Mouse (Mus musculus) liver (tissue): ENCODE measurements around the gene Glce.

Experiments used
- DNase-seq: peaks from one replicate; pipeline ENCODE4 v3.0.0-alpha.2; 2020; ENCODE audit warnings: mixed read lengths

Gene Glce

GRCm38 (mm10) chr9:62122508-62123215 lies at the start of gene Glce:
TSS of gene Glce (minus strand) at chr9:62122655.
- peak; percentile 97 for DNase-seq

- no peak for DNase-seq
These were observed 49.8 kb upstream of the Glce start for GRCm38 (mm10) chr9:62172239-62172638.

- no peak for DNase-seq
These were observed 48.5 kb upstream of the Glce start for GRCm38 (mm10) chr9:62170921-62171320.

- DNase-seq: no peak
These were observed 44.2 kb upstream of the Glce start for GRCm38 (mm10) chr9:62166621-62167020.

- no peak for DNase-seq
These were observed 43.7 kb upstream of the Glce start for GRCm38 (mm10) chr9:62166186-62166585.

- no peak for DNase-seq
These were observed 40.4 kb upstream of the Glce start for GRCm38 (mm10) chr9:62162889-62163291.

- DNase-seq: no peak
These were observed 38.3 kb upstream of the Glce start for GRCm38 (mm10) chr9:62160788-62161187.

GRCm38 (mm10) chr9:62158746-62159145 lies 36.3 kb upstream of the Glce start:
- DNase-seq: no peak

- no peak for DNase-seq
These were observed 33.4 kb upstream of the Glce start for GRCm38 (mm10) chr9:62155821-62156220.

GRCm38 (mm10) chr9:62155400-62155799 lies 32.9 kb upstream of the Glce start:
- no peak for DNase-seq

- DNase-seq: no peak
These were observed 32.5 kb upstream of the Glce start for GRCm38 (mm10) chr9:62154956-62155355.

GRCm38 (mm10) chr9:62154551-62154950 lies 32.1 kb upstream of the Glce start:
- DNase-seq: no peak

GRCm38 (mm10) chr9:62153263-62153662 lies 30.8 kb upstream of the Glce start:
- no peak for DNase-seq

GRCm38 (mm10) chr9:62152506-62152905 lies 30.1 kb upstream of the Glce start:
- DNase-seq: no peak

- no peak for DNase-seq
These were observed 22.7 kb upstream of the Glce start for GRCm38 (mm10) chr9:62145198-62145597.

GRCm38 (mm10) chr9:62143428-62143827 lies 21.0 kb upstream of the Glce start:
- DNase-seq: no peak

- DNase-seq: no peak
These were observed 16.6 kb upstream of the Glce start for GRCm38 (mm10) chr9:62139027-62139426.

- peak; percentile 11 for DNase-seq
These were observed 14.8 kb upstream of the Glce start for GRCm38 (mm10) chr9:62137259-62137658.

GRCm38 (mm10) chr9:62132005-62132782 lies 9.7 kb upstream of the Glce start:
- no peak for DNase-seq

- DNase-seq: no peak
These were observed 8.3 kb upstream of the Glce start for GRCm38 (mm10) chr9:62130746-62131145.

- DNase-seq: no peak
These were observed 5.6 kb upstream of the Glce start for GRCm38 (mm10) chr9:62128056-62128455.

- no peak for DNase-seq
These were observed 3.6 kb upstream of the Glce start for GRCm38 (mm10) chr9:62125986-62126575.

- no peak for DNase-seq
These were observed 1.8 kb upstream of the Glce start for GRCm38 (mm10) chr9:62124266-62124665.

GRCm38 (mm10) chr9:62123496-62123895 lies 1.0 kb upstream of the Glce start:
- DNase-seq: no peak
